Mouse (Mus musculus): ENCODE data around the gene Dppa2. TPM values are rescaled to one million over a fixed set of nuclear protein-coding genes. Genes with fewer than 3 reads are reported as not detected.
A peak's percentile ranks its signal among the peaks of the same experiment; 100 is the strongest.

The Dppa2 gene
- total RNA-seq, 2 experiments from 2014 or later = not detected

- no peak for DNase-seq
Observed at GRCm38 (mm10) chr16:48344193-48344592, 40.5 kb downstream of the Dppa2 start.

GRCm38 (mm10) chr16:48347246-48347645 is 43.5 kb downstream of the Dppa2 start:
- no peak for DNase-seq

DNA sequence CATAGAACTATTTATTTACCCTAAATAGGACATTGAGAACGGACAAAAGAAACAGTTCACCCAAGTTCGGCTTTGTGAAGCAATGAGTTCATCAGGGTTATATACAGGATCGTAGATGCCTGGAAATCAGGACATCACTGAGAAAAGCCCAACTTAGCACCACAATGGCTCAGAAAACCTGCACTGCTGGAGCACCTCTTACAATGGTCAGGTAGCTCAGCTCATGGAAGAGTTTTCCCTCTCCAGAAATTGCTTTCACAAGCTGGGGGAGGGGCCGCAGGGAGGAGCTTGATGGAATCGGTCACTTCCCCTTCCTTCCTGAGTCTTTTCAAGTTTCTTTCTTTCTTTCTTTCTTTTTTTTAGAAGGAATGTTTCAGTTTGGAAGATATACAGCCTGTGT is 52.0 kb downstream of the Dppa2 start:
- no peak for DNase-seq

- DNase-seq = no peak
Observed at GRCm38 (mm10) chr16:48356417-48356816, 52.7 kb downstream of the Dppa2 start.

GRCm38 (mm10) chr16:48360887-48361286 is 57.2 kb downstream of the Dppa2 start:
- peak; percentile 30 to 58 for DNase-seq

DNA sequence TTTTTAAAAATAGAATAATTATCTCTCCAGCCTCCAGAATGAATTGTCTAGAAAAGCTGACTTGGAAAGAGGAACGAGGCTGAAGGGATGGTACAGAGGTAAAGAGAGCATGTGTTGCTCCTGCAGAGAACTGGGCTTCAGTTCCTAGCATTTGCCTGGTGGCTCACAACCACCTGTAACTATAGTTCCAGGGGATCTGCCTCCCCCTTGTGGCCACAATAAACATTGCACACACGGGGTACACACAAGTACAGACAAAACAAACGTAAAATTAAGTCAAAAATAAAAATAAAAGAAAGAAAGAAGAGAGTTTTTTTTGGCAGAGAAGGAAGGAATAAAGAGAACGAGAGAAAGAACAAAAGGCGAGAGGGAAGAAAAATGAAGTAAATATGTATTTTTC is 63.1 kb downstream of the Dppa2 start:
- no peak for DNase-seq

DNA sequence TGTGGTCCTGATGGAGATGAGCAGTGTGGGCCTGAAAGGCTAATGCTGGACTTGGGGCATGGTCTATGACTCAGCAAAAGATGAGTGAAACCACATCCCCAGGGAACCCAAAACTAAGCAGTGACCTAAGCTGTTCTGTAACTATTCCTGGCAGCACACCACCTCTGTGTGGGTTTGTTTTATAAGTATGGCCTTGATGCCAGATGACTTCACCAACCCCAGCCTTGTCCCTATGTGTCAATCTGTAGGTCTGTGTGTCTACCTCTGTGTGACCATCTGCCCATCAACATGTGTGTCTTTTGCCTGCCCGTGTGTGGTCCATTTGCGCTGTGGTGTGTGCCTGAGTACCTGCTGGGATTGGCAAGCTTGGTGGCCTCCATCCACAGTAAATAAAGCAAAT is 64.4 kb downstream of the Dppa2 start:
- no peak for DNase-seq

Other genes starting within 250 kb of the Dppa2 start
- gene Dppa4, start 20.2 kb upstream of the Dppa2 start, total RNA-seq (2021) = not detected
- not detected for gene Gm5485, start 108.5 kb downstream of the Dppa2 start, total RNA-seq (2021)
- under 1 TPM; 0.10 to 0.13 TPM for gene Morc1, start 127.3 kb downstream of the Dppa2 start, total RNA-seq (2021)

Data from layer of hippocampus, postnatal 36 days (tissue).